Mouse (Mus musculus): ENCODE results near the gene Slc4a10. TPM values are rescaled to one million over a fixed set of nuclear protein-coding genes. Genes with fewer than 3 reads are reported as not detected.

The Slc4a10 gene
- polyA plus RNA-seq, 1 experiment from 2014 or later: 0.94 TPM

DNA sequence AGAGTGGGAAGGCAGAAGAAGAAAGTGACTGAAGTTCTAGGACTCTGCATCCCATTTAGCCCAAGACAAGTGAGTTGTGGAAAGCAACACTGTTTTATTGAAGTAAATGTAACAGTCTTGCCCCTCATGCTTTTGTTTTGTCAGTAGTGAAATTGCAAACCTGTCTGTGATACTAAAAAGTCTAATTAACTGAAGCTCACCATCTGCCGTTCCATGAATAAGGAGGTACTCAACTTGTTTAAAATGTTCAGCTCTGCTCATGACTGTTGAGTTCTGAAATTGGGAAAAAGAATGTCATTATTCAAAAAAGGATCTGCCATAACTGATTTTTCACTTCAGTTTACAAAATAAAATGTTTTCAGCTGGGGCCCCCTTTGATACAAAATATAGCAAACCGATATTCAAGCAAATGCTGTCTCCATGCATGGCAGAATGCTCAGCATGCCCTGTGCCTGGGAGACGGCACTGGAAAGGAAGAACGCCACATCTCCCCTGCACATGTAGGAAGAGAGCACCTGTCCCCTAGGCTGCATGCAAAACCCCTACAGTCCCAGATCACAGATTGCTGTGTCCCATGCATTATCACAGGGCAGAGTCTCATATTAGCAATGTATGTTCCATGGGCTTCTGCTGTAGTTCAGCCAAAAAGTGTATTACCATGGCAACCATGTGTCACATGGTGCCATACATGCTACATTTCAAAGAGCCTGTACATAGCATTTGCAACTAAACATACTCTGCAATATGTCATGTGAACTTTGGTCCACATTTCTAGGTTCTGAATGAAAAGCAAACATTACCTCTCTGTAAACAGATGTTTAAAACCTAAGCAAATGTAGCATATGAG, 288.4 kb downstream of the Slc4a10 start:
- Histone ChIP-seq H3K4me2 (ENCODE audit: low read depth, low read length) (no peak overlapping the region), H3K27me3 (replicated peaks; ENCODE audit: control insufficient read depth, insufficient read depth, low read length) (no peaks in the 10 kb centered on the region), H3K4me1 (ENCODE audit: control insufficient read depth, insufficient read depth, low read length) (no peaks in the 10 kb centered on the region), H3K27ac (ENCODE audit: low read length) (no peak overlapping the region), H3K4me3 (ENCODE audit: low read length) (no peak overlapping the region), H3K9me3 (ENCODE audit: control insufficient read depth, low read length) (no peaks in the 10 kb centered on the region), H3K36me3 (ENCODE audit: control insufficient read depth, insufficient read depth, low read length) (no peaks in the 10 kb centered on the region), H3K9ac (ENCODE audit: low read depth, low read length) (no peak overlapping the region)
- no peak for ATAC-seq
- WGBS: 84% methylated on average over 4 of the region's 4 CpGs

DNA sequence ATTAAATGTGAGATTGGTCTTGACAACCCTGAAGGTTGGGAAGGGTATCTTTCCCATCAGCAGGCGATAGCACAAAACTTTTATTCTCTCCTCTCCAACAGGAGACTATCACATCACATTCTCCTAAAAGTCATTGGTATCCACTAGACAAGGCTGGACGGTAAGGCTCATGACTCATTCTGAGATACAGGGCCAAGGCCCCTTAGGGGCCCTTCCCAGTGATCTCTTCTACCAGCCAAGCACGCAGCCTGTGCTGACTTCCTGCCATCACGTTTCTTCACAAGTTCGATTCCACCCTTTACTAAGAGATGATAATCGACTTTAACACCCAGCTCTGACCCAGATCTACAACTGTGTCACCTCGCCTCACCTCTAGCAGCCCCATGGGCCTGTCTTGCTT, 290.8 kb downstream of the Slc4a10 start:
- ATAC-seq: no peak
- WGBS: 89% methylated on average over 7 of the region's 7 CpGs

DNA sequence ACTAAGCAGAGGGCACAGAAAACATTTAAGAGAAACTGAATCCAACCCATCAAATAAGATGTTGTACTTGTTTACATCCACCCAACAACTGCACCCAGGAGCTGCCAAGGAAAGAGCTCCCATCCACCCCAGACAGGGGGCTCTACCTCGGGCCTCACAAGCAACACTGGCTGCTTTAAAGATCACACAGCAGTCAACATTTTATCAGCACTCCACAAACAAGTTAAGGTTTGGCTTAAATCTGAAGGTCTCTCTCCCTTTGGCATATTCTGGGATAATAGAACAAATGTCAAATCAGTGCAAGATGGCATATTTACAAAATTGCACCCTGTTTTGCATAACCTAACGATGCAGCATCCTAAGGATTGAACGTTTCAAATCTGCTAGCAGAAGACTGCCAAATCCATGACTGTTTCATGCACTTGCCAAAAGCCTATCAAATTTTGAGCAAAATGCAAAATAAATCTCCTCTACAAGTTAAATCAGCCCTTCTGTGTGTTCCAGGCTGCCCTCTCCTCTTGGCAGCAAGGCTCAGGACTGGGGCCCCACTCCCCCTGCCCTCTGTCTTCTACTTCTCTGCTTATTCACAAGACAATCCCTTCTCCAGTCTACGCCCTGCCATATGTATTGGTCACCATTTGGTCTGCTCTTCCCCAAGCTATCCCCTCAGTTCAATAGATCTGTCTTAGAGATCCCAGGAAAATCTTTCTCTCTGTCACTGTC, 293.1 kb downstream of the Slc4a10 start:
- ATAC-seq: no peak
- H3K36me3 ChIP-seq (ENCODE audit: control insufficient read depth, insufficient read depth, low read length): no peaks in the 10 kb centered on the region
- H3K27ac ChIP-seq (ENCODE audit: low read length): no peak overlapping the region
- H3K4me3 ChIP-seq (ENCODE audit: low read length): no peak overlapping the region
- no peak overlapping the region for H3K4me2 ChIP-seq (ENCODE audit: low read depth, low read length)
- H3K9ac ChIP-seq (ENCODE audit: low read depth, low read length): no peak overlapping the region
- WGBS: 74% methylated on average over 4 of the region's 4 CpGs
- no peaks in the 10 kb centered on the region for H3K27me3 ChIP-seq (replicated peaks; ENCODE audit: control insufficient read depth, insufficient read depth, low read length)
- no peaks in the 10 kb centered on the region for H3K9me3 ChIP-seq (ENCODE audit: control insufficient read depth, low read length)
- H3K4me1 ChIP-seq (ENCODE audit: control insufficient read depth, insufficient read depth, low read length): no peaks in the 10 kb centered on the region

More for the DNA sequence above, 290.8 kb downstream of the Slc4a10 start:
- no peaks in the 10 kb centered on the region for H3K36me3 ChIP-seq (ENCODE audit: control insufficient read depth, insufficient read depth, low read length)
- no peaks in the 10 kb centered on the region for H3K27me3 ChIP-seq (replicated peaks; ENCODE audit: control insufficient read depth, insufficient read depth, low read length)
- no peak overlapping the region for H3K27ac ChIP-seq (ENCODE audit: low read length)
- H3K4me3 ChIP-seq (ENCODE audit: low read length): no peak overlapping the region
- H3K4me2 ChIP-seq (ENCODE audit: low read depth, low read length): no peak overlapping the region
- H3K9me3 ChIP-seq (ENCODE audit: control insufficient read depth, low read length): no peaks in the 10 kb centered on the region
- H3K4me1 ChIP-seq (ENCODE audit: control insufficient read depth, insufficient read depth, low read length): no peaks in the 10 kb centered on the region
- H3K9ac ChIP-seq (ENCODE audit: low read depth, low read length): no peak overlapping the region

DNA sequence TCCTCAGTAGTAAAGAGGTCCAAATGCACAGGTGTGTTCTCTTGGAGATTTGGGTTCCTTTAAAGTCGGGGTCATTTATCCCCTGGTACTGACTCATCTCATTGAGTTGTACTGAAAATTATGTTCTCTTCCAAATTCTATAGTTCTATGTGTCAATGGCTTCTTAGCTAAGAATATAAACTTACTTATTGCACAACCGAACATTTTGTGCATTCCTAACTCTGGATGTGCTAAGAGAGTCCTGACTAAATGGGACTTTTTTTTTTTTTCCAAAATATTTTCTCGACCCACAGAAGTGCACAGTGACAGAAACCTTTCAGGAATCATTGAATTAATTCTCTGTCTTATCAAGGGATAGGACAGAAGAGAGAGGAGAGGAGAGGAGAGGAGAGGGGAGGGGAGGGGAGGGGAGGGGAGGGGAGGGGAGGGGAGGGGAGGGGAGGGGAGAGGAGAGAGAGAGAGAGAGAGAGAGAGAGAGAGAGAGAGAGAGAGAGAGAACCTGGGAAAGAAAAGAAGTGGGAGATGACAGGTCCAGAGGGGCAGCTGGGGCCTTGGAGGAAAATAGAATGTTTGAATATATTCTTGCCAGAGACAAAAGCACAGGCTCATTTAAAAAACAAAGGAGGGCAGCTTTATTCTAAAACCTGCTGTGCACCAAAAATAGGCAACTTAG, 294.9 kb downstream of the Slc4a10 start:
- Histone ChIP-seq H3K4me3 (ENCODE audit: low read length) (no peak overlapping the region), H3K27me3 (replicated peaks; ENCODE audit: control insufficient read depth, insufficient read depth, low read length) (no peaks in the 10 kb centered on the region), H3K9me3 (ENCODE audit: control insufficient read depth, low read length) (no peaks in the 10 kb centered on the region), H3K4me2 (ENCODE audit: low read depth, low read length) (no peak overlapping the region), H3K9ac (ENCODE audit: low read depth, low read length) (no peak overlapping the region), H3K36me3 (ENCODE audit: control insufficient read depth, insufficient read depth, low read length) (no peaks in the 10 kb centered on the region), H3K4me1 (ENCODE audit: control insufficient read depth, insufficient read depth, low read length) (no peaks in the 10 kb centered on the region), H3K27ac (ENCODE audit: low read length) (no peak overlapping the region)
- ATAC-seq: no peak
- WGBS: 78% methylated on average over 3 of the region's 3 CpGs

DNA sequence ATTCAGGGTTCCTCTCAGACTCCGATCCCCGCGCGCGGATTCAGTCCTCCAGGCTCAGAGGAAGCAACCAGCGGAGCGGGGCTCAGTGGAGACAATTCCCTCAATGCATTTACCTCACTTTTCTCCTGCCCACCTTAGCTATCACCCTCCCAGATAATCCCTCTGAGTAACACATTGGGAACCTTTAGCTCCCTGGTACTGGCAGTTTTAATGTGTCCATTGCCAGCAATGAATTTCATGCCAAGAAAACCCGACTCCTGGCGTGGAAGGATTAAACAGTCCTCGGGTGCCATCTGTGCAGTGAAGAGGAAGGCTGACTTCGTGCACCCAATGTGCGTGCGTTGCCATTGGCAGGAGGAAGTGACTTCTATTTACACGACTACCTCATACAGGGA, 295.5 kb downstream of the Slc4a10 start:
- Histone ChIP-seq H3K4me3 (ENCODE audit: low read length) (no peak overlapping the region), H3K27me3 (replicated peaks; ENCODE audit: control insufficient read depth, insufficient read depth, low read length) (no peaks in the 10 kb centered on the region), H3K36me3 (ENCODE audit: control insufficient read depth, insufficient read depth, low read length) (no peaks in the 10 kb centered on the region), H3K9ac (ENCODE audit: low read depth, low read length) (no peak overlapping the region), H3K4me2 (ENCODE audit: low read depth, low read length) (no peak overlapping the region), H3K9me3 (ENCODE audit: control insufficient read depth, low read length) (no peaks in the 10 kb centered on the region), H3K4me1 (ENCODE audit: control insufficient read depth, insufficient read depth, low read length) (no peaks in the 10 kb centered on the region), H3K27ac (ENCODE audit: low read length) (no peak overlapping the region)
- WGBS: 67% methylated on average over 14 of the region's 14 CpGs
- ATAC-seq: no peak

DNA sequence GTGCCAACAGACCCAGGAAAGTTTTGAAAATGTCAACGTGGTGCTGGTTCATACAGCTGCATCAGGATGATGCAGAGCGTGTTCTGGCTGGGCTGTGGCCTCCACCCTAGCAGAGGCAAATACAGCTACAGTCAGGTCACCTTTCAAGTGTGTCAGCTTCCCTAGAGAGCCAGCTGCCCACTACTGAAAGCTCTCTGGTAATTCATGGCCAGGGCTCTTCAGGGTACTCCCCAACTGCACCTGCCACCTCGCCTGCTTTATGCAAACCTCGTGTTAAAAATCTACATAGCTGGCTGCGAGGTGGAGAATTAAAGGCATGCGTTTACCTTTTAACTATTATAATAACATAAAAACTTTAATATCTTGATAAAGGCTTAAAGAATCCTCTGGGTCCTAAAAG, 298.1 kb downstream of the Slc4a10 start:
- 54% methylated on average over 6 of the region's 6 CpGs for WGBS
- Histone ChIP-seq H3K4me3 (ENCODE audit: low read length) (no peak overlapping the region), H3K4me2 (ENCODE audit: low read depth, low read length) (no peak overlapping the region)

DNA sequence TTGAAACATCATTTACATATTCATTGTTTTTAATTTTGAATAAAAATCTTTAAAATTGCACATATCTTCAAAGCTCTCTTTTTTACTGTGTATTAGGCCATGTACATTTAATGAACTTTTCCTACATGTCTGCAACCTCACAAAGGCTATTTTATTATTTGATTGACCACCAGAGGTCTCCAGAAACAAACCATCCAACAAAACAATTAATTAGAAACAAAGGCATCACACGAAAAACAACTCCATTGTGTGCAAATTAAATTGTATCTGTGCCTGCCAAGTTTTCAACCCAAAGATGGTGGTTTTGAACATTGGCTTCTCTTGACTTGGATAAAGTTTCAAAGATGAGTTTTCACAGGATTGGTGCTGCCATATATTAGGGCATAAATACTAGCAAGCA, 300.5 kb downstream of the Slc4a10 start:
- no peak overlapping the region for H3K4me3 ChIP-seq (ENCODE audit: low read length)
- no peak overlapping the region for H3K4me2 ChIP-seq (ENCODE audit: low read depth, low read length)
- WGBS: 26% methylated on average over 1 of the region's 1 CpGs
- no peaks in the 10 kb centered on the region for H3K36me3 ChIP-seq (ENCODE audit: control insufficient read depth, insufficient read depth, low read length)
- no peaks in the 10 kb centered on the region for H3K9me3 ChIP-seq (ENCODE audit: control insufficient read depth, low read length)
- ATAC-seq: no peak
- no peak overlapping the region for H3K9ac ChIP-seq (ENCODE audit: low read depth, low read length)
- no peaks in the 10 kb centered on the region for H3K27me3 ChIP-seq (replicated peaks; ENCODE audit: control insufficient read depth, insufficient read depth, low read length)
- H3K27ac ChIP-seq (ENCODE audit: low read length): no peak overlapping the region
- no peaks in the 10 kb centered on the region for H3K4me1 ChIP-seq (ENCODE audit: control insufficient read depth, insufficient read depth, low read length)

More for the DNA sequence above, 298.1 kb downstream of the Slc4a10 start:
- H3K9me3 ChIP-seq (ENCODE audit: control insufficient read depth, low read length): no peaks in the 10 kb centered on the region
- H3K27me3 ChIP-seq (replicated peaks; ENCODE audit: control insufficient read depth, insufficient read depth, low read length): no peaks in the 10 kb centered on the region
- H3K36me3 ChIP-seq (ENCODE audit: control insufficient read depth, insufficient read depth, low read length): no peaks in the 10 kb centered on the region
- H3K4me1 ChIP-seq (ENCODE audit: control insufficient read depth, insufficient read depth, low read length): no peaks in the 10 kb centered on the region
- H3K27ac ChIP-seq (ENCODE audit: low read length): no peak overlapping the region
- ATAC-seq: no peak
- H3K9ac ChIP-seq (ENCODE audit: low read depth, low read length): no peak overlapping the region

DNA sequence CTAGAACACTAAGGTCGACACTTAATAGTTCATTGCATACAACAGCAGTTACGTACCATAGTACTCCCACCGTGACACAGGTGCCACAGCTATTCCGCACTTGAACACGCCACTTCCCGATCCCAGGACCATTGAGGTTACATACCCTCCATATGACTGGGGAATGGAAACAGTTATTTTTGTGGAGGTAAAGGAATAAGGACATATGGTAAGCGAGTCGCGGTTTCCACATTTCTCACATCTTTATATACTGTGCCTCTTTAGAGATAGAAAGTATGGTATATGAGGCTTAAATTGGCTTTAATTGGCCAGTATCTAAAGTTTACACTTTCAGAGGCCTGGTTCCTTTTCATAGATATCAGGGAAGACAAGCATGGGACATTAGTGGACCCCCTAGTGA, 301.5 kb downstream of the Slc4a10 start:
- Histone ChIP-seq H3K4me3 (ENCODE audit: low read length) (no peak overlapping the region), H3K4me2 (ENCODE audit: low read depth, low read length) (no peak overlapping the region), H3K9me3 (ENCODE audit: control insufficient read depth, low read length) (no peaks in the 10 kb centered on the region), H3K36me3 (ENCODE audit: control insufficient read depth, insufficient read depth, low read length) (no peaks in the 10 kb centered on the region), H3K27me3 (replicated peaks; ENCODE audit: control insufficient read depth, insufficient read depth, low read length) (no peaks in the 10 kb centered on the region), H3K27ac (ENCODE audit: low read length) (no peak overlapping the region), H3K4me1 (ENCODE audit: control insufficient read depth, insufficient read depth, low read length) (no peaks in the 10 kb centered on the region), H3K9ac (ENCODE audit: low read depth, low read length) (no peak overlapping the region)
- ATAC-seq: no peak
- WGBS: 95% methylated on average over 9 of the region's 9 CpGs

DNA sequence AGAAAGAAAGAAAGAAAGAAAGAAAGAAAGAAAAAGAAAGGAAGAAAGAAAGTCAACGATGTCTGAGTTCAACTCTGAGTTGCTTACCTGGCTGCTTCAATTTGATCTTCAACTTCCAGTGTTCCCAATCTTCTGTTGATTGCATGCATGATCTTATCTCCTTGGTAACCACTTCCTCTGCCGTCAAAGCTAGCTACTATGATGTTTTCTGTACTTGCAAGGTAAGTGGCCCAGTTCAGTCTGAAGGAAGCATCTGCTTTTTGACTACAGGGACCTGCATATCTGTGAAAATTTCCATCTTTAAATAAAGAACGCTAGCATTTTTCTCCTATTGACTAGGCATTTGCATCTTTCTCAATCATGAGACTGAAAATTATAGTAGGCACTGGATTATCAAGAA, 305.8 kb downstream of the Slc4a10 start:
- Histone ChIP-seq H3K9ac (ENCODE audit: low read depth, low read length) (no peak overlapping the region), H3K4me1 (ENCODE audit: control insufficient read depth, insufficient read depth, low read length) (no peaks in the 10 kb centered on the region), H3K36me3 (ENCODE audit: control insufficient read depth, insufficient read depth, low read length) (no peaks in the 10 kb centered on the region), H3K4me3 (ENCODE audit: low read length) (no peak overlapping the region), H3K4me2 (ENCODE audit: low read depth, low read length) (no peak overlapping the region), H3K9me3 (ENCODE audit: control insufficient read depth, low read length) (no peaks in the 10 kb centered on the region), H3K27me3 (replicated peaks; ENCODE audit: control insufficient read depth, insufficient read depth, low read length) (no peaks in the 10 kb centered on the region), H3K27ac (ENCODE audit: low read length) (no peak overlapping the region)
- ATAC-seq: no peak
- 76% methylated on average over 3 of the region's 3 CpGs for WGBS
